ENCODE assay signal across 8 mouse cellular contexts in the genomic region with DNA sequence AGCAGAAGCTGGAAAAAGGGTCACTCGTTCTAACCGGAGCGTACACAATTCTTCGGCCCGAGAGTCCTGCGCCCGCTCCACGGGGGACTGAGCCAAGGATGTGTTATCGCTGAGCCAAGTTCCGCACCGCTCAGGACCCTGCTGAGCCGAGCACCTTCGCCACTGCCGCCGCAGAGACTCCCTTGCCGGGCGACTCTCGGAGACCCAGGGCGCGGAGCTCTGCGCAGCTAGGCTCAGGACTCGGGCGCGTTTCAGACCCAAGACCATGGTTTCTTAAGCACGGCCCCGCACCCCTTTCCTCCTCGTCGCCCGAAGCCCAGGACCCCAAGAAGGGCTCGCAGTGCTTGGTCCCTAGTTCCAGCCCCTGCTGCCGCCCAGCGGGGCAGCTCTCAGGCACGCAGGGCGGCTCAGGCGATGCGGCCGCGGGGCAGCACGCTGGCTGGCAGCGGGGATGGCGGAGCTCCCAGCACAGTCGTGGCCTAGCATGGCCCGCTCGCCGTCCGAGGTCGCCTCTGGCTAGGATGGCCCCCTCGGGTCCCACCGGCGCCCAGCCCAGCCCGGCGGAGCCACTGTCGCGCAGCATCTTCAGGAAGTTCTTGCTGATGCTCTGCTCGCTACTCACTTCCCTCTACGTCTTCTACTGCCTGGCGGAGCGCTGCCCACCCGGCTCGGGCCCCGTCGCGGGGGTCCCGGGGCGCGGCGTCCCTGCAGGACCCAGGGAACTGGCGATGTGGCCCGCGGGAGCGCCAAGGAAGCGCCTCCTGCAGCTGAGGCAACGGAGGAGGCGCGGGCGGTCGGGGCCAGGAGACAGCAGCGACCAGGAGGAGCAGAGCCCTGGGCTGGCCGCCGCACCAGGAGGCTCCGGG. TPM values are rescaled to one million over a fixed set of nuclear protein-coding genes. Genes with fewer than 3 reads are reported as not detected.
A peak's percentile ranks its signal among the peaks of the same experiment; 100 is the strongest.
DNase-seq lines count a peak whose midpoint lies in the region; ATAC-seq and TF ChIP-seq lines count a peak whose summit lies in the region.

No protein-coding gene starts in this region.

- H3K9me3 ChIP-seq in E14TG2a.4 (ENCODE audit: low read length): no peaks in the 10 kb centered on the region
- no peaks in the 10 kb centered on the region for H3K9me3 ChIP-seq in forebrain, embryonic 12.5 days

- TF ChIP-seq CTCF in E14TG2a.4 (conservative IDR thresholded peaks at IDR 0.05; ENCODE audit: low read length): no peak

- H3K27me3 ChIP-seq in E14TG2a.4 (ENCODE audit: insufficient read depth, low read length): peaks cover 41% of the 10 kb centered on the region
- H3K27me3 ChIP-seq in forebrain, embryonic 12.5 days: peaks cover 47% of the 10 kb centered on the region

- peak; percentile 77 for DNase-seq in ZHBTc4 (ENCODE audit: low read depth, low spot score)
- peak; percentile 2 for DNase-seq in heart, postnatal 25 days (ENCODE audit: low spot score)
- peak; percentile 8 to 22 for DNase-seq in left cerebral cortex, postnatal 25 days (ENCODE audit: low spot score in 2 of 2)
- DNase-seq in lung, postnatal 4 days: peak; percentile 43 to 53
- peak; percentile 24 to 29 for DNase-seq in right cerebral cortex, postnatal 10 days (ENCODE audit: low spot score in 2 of 2)
- DNase-seq in layer of hippocampus, adult 9-10 months (ENCODE audit: low spot score): no peak

- H3K27ac ChIP-seq in forebrain, embryonic 12.5 days: peak overlapping the region; percentile 43; the same call in 1 of the 2 replicates

- peak overlapping the region; percentile 81 for H3K4me3 ChIP-seq in E14TG2a.4 (replicated peaks; ENCODE audit: low read length)
- peak overlapping the region; percentile 49 for H3K4me3 ChIP-seq in forebrain, embryonic 12.5 days (replicated peaks)

- WGBS in forebrain, embryonic 12.5 days: 0% methylated on average over 81 of the region's 81 CpGs

- intact Hi-C loops in heart, postnatal 25 days (cut with DNase I): loop anchor here (5.0 kb wide), 1 partner anchor 282 kb away; no protein-coding TSS in a partner anchor
- intact Hi-C loops in left cerebral cortex, postnatal 25 days (cut with DNase I): loop anchor here (5.0 kb wide), 1 partner anchor 1033 kb away; no protein-coding TSS in a partner anchor

- ATAC-seq in forebrain, embryonic 12.5 days (ENCODE audit: low FRiP score): peak; percentile 79

- peak overlapping the region; percentile 56 for H3K9ac ChIP-seq in forebrain, embryonic 12.5 days

- no peaks in the 10 kb centered on the region for H3K36me3 ChIP-seq in E14TG2a.4 (ENCODE audit: insufficient read depth, low read length)
- no peaks in the 10 kb centered on the region for H3K36me3 ChIP-seq in forebrain, embryonic 12.5 days (replicated peaks)

- H3K4me2 ChIP-seq in forebrain, embryonic 12.5 days: peak overlapping the region; percentile 99

- peaks cover 15% of the 10 kb centered on the region; the same call in 1 of the 2 replicates for H3K4me1 ChIP-seq in E14TG2a.4 (replicated peaks; ENCODE audit: low read depth, low read length)
- H3K4me1 ChIP-seq in forebrain, embryonic 12.5 days: peaks cover 24% of the 10 kb centered on the region

RNA-seq across cellular contexts. Expression of gene Hs3st3a1, which starts 0.6 kb away (rescaled TPM):
- 1.3 and 2.6 TPM in 2 replicates for polyA plus RNA-seq in forebrain, embryonic 12.5 days (2016; fragmentation: Nextera tagmentation; extraction: Ambion mirVana)
- total RNA-seq in heart, postnatal 25 days (2021): under 1 TPM; 0.31 to 0.39 TPM
- under 1 TPM; 0.71 to 0.98 TPM for total RNA-seq in left cerebral cortex, postnatal 25 days (2021)

RNA-seq across cellular contexts. Expression of gene F930015N05Rik, which starts 0.7 kb away (rescaled TPM):
- 1.5 and 2.0 TPM in 2 replicates for polyA plus RNA-seq in forebrain, embryonic 12.5 days (2016; fragmentation: Nextera tagmentation; extraction: Ambion mirVana)
- under 1 TPM in 1 of 2 experiments, not detected in 1; 0.16 TPM for total RNA-seq in heart, postnatal 25 days (2021)
- total RNA-seq in left cerebral cortex, postnatal 25 days (2021): under 1 TPM; 0.87 TPM
